Mouse (Mus musculus) midbrain, embryonic 11.5 days (tissue): ENCODE data around the gene Bcl2. TPM values are rescaled to one million over a fixed set of nuclear protein-coding genes. Genes with fewer than 3 reads are reported as not detected.

Experiments used
- ATAC-seq: fragments of 200-750 bp; cut with Nextera tagmentation; 2 replicates; pipeline ENCODE4 v1.8.0; 2017; ENCODE audit warnings: moderate TSS enrichment, moderate library complexity; ENCODE audit not compliant: low FRiP score
- DNase-seq: peaks from one replicate; pipeline ENCODE4 v3.0.0; 2015; ENCODE audit warnings: low spot score; ENCODE audit errors: missing footprints
- H3K27ac ChIP-seq: fragments of 300-500 bp; sonication (generic); 2 replicates; pipeline ENCODE4 v1.5.1; 2014; ENCODE audit warnings: low read depth, low read length
- H3K27me3 ChIP-seq: fragments of 300-500 bp; sonication (generic); 2 replicates; pipeline ENCODE4 v1.6.1; 2014; ENCODE audit warnings: mild to moderate bottlenecking, low read length, moderate library complexity, mixed read lengths; ENCODE audit not compliant: control insufficient read depth, insufficient read depth
- H3K36me3 ChIP-seq: fragments of 300-500 bp; sonication (generic); 2 replicates; pipeline ENCODE4 v1.6.1; 2014; ENCODE audit warnings: mild to moderate bottlenecking, low read length, moderate library complexity, mixed read lengths; ENCODE audit not compliant: control insufficient read depth, insufficient read depth
- H3K4me1 ChIP-seq: fragments of 300-500 bp; sonication (generic); 2 replicates; pipeline ENCODE4 v1.6.1; 2014; ENCODE audit warnings: low read length; ENCODE audit not compliant: control insufficient read depth, insufficient read depth
- H3K4me2 ChIP-seq: fragments of 300-500 bp; sonication (generic); 2 replicates; pipeline ENCODE4 v1.6.1; 2014; ENCODE audit warnings: mild to moderate bottlenecking, moderate library complexity
- H3K4me3 ChIP-seq: fragments of 300-500 bp; sonication (generic); 2 replicates; pipeline ENCODE4 v1.5.1; 2014; ENCODE audit warnings: low read depth, low read length
- H3K9ac ChIP-seq: fragments of 300-500 bp; sonication (generic); 2 replicates; pipeline ENCODE4 v1.6.1; 2014; ENCODE audit warnings: low read length
- H3K9me3 ChIP-seq: fragments of 300-500 bp; sonication (generic); 2 replicates; pipeline ENCODE4 v1.6.1; 2016; ENCODE audit warnings: low read length; ENCODE audit not compliant: control insufficient read depth
- WGBS: fragments of 180-500 bp; shearing (Covaris S2); extraction: QIAGEN DNeasy Blood & Tissue Kit; methylation state at CpG from one replicate; pipeline ENCODE4 v1.1.7; 2014; 5-methylcytosine and 5-hydroxymethylcytosine counted together
- polyA plus RNA-seq: library from polyadenylated mRNA; unstranded; fragments of >200 nt; fragmentation: Nextera tagmentation; extraction: Ambion mirVana; gene quantifications from 2 replicates; pipeline ENCODE4 v1.2.1, GENCODE M21; 2014

Bcl2 gene
- polyA plus RNA-seq, 1 experiment from 2014 or later = 6.2 TPM

GRCm38 (mm10) chr1:106517591-106518177, 196.4 kb downstream of the Bcl2 start:
- no peak overlapping the region for H3K27ac ChIP-seq
- 90% methylated on average over 6 of the region's 6 CpGs for WGBS
- H3K4me1 ChIP-seq = peaks cover 4% of the 10 kb centered on the region; the same call in 1 of the 2 replicates
- H3K9ac ChIP-seq = no peak overlapping the region
- DNase-seq (no peak), ATAC-seq (no peak)
- no peak overlapping the region for H3K4me3 ChIP-seq
- no peaks in the 10 kb centered on the region for H3K36me3 ChIP-seq
- H3K27me3 ChIP-seq = no peaks in the 10 kb centered on the region
- no peaks in the 10 kb centered on the region for H3K9me3 ChIP-seq
- no peak overlapping the region for H3K4me2 ChIP-seq

GRCm38 (mm10) chr1:106517099-106517498, 197.0 kb downstream of the Bcl2 start:
- no peak for ATAC-seq
- no peak for DNase-seq
- Histone ChIP-seq H3K36me3 (no peaks in the 10 kb centered on the region), H3K27me3 (no peaks in the 10 kb centered on the region), H3K9ac (no peak overlapping the region), H3K4me1 (peaks cover 4% of the 10 kb centered on the region; the same call in 1 of the 2 replicates), H3K27ac (no peak overlapping the region), H3K4me2 (no peak overlapping the region), H3K9me3 (no peaks in the 10 kb centered on the region), H3K4me3 (no peak overlapping the region)
- 91% methylated on average over 1 of the region's 1 CpGs for WGBS

DNA sequence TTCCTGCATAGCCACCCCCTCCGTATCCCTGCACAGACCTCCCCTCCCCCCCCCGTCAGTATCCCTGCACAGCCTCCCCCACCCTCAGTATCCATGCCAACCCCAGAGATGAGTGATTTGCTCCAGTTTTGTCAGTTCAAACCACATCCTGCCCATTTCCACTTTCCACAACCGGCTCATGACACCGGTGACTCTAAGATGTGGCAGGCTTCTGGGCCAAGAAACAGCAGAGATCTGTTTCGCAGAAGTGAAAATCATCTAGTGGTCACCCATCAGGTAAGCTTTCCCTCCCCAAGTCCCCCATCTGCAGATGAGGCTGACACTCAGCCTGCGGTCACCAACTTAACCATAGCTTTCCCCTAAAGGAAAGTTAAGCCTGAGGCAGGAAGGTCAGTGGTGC, 198.5 kb downstream of the Bcl2 start:
- Histone ChIP-seq H3K4me3 (no peak overlapping the region), H3K36me3 (no peaks in the 10 kb centered on the region), H3K4me2 (no peak overlapping the region), H3K9me3 (no peaks in the 10 kb centered on the region), H3K4me1 (peaks cover 4% of the 10 kb centered on the region; the same call in 1 of the 2 replicates), H3K27me3 (no peaks in the 10 kb centered on the region), H3K27ac (no peak overlapping the region), H3K9ac (no peak overlapping the region)
- DNase-seq = no peak
- ATAC-seq = no peak
- WGBS = 91% methylated on average over 6 of the region's 6 CpGs

DNA sequence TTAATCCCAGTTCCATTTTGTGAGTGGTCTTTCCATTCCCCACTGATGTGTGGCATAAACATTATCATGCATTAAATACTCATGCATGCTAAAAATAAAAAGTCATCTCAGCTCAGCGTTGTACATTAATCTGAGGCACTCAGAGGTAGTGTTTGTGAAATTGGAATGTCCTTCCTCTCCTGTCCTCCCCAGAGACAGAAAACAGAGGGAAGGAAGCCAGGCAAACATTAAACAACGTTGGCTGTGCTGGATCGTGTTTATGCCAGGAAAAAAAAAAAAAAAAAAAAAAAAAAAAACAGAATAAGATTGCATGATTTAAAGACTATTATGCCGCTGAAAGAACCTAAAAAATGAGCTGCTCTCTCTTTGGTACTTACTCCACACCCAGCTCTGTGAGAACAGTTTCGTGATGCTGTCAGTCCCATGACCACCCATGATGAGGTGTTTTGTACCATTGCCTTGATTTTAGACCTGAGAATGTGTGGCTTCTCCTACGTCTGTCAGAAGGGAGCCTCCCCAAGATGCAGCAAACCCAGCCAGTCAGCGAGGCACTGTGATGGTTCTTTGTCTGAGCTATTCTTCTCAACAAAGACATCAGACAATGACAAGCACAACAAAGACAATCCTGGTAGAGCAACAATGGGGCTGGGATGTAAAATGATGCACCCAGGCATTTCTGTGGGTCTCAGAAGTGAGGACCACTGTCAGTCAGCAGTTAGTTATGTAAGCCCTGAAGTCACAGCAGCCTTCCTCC, 200.0 kb downstream of the Bcl2 start:
- no peak overlapping the region for H3K4me2 ChIP-seq
- no peak overlapping the region for H3K9ac ChIP-seq
- no peak overlapping the region for H3K27ac ChIP-seq
- no peaks in the 10 kb centered on the region for H3K9me3 ChIP-seq
- H3K36me3 ChIP-seq = no peaks in the 10 kb centered on the region
- no peak for DNase-seq
- H3K27me3 ChIP-seq = no peaks in the 10 kb centered on the region
- peak; percentile 31; the same call in 1 of the 2 replicates for ATAC-seq
- 42% methylated on average over 7 of the region's 7 CpGs for WGBS
- H3K4me3 ChIP-seq = no peak overlapping the region
- H3K4me1 ChIP-seq = peaks cover 4% of the 10 kb centered on the region; the same call in 1 of the 2 replicates

GRCm38 (mm10) chr1:106513481-106513880, 200.6 kb downstream of the Bcl2 start:
- no peak overlapping the region for H3K9ac ChIP-seq
- H3K4me2 ChIP-seq = no peak overlapping the region
- ATAC-seq (no peak), DNase-seq (no peak)
- H3K27ac ChIP-seq = no peak overlapping the region
- H3K27me3 ChIP-seq = no peaks in the 10 kb centered on the region
- H3K4me3 ChIP-seq = no peak overlapping the region
- H3K9me3 ChIP-seq = no peaks in the 10 kb centered on the region
- H3K4me1 ChIP-seq = peaks cover 4% of the 10 kb centered on the region; the same call in 1 of the 2 replicates
- WGBS = 70% methylated on average over 4 of the region's 4 CpGs
- H3K36me3 ChIP-seq = no peaks in the 10 kb centered on the region

DNA sequence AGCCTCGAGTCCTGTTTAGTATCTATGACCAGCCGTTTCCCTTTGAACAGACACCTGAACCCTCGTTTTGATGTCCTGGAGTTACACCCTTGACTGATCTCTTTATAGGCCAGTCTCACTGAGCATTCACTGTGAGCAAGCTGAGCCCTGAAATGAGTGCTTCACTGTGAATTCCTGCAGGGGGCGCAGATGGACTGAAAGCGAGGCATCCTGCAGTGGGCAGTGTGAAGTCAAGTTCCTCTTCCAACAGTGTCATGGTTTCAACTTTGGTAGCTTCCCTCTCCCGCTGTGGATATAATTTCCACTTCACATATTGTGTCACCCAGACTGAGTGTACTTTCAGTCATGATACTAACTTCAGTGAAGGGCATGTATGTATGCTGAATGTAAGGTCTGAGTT, 202.5 kb downstream of the Bcl2 start:
- no peak overlapping the region for H3K27ac ChIP-seq
- no peaks in the 10 kb centered on the region for H3K27me3 ChIP-seq
- no peaks in the 10 kb centered on the region for H3K36me3 ChIP-seq
- no peak overlapping the region for H3K4me3 ChIP-seq
- DNase-seq (peak; percentile 90), ATAC-seq (peak; percentile 79)
- no peaks in the 10 kb centered on the region for H3K9me3 ChIP-seq
- peaks cover 4% of the 10 kb centered on the region; the same call in 1 of the 2 replicates for H3K4me1 ChIP-seq
- 24% methylated on average over 6 of the region's 6 CpGs for WGBS
- H3K9ac ChIP-seq = no peak overlapping the region
- H3K4me2 ChIP-seq = no peak overlapping the region

- H3K36me3 ChIP-seq = no peaks in the 10 kb centered on the region
- no peak overlapping the region for H3K4me2 ChIP-seq
- no peak for DNase-seq
- H3K4me3 ChIP-seq = no peak overlapping the region
- no peak overlapping the region for H3K9ac ChIP-seq
- no peak overlapping the region for H3K27ac ChIP-seq
- peak; percentile 29; the same call in 1 of the 2 replicates for ATAC-seq
- no peaks in the 10 kb centered on the region for H3K9me3 ChIP-seq
- H3K4me1 ChIP-seq = no peaks in the 10 kb centered on the region
- WGBS = 77% methylated on average over 1 of the region's 1 CpGs
- no peaks in the 10 kb centered on the region for H3K27me3 ChIP-seq
Observed at GRCm38 (mm10) chr1:106507556-106507955, 206.5 kb downstream of the Bcl2 start.

DNA sequence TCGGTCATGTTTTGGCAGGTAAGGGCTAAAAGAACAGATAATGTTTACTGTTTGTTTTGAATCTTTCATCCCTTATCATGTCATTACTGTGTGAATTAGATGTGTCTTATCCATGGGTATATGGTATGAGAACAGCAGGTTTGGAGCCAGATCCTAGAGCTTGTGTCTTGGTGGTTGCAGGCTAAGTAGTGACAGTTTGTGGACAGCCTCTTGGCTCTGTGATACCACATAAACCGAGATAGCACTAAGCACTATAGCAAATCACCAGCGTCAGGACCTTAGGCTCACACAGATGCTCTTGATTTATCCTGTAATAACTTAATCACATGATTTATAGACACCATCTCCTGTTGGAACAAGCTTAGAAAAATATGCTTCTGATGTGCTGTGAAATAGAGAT, 210.2 kb downstream of the Bcl2 start:
- no peak for DNase-seq
- Histone ChIP-seq H3K9ac (no peak overlapping the region), H3K9me3 (no peaks in the 10 kb centered on the region), H3K4me2 (no peak overlapping the region), H3K27me3 (no peaks in the 10 kb centered on the region), H3K36me3 (no peaks in the 10 kb centered on the region), H3K4me3 (no peak overlapping the region), H3K4me1 (no peaks in the 10 kb centered on the region), H3K27ac (no peak overlapping the region)
- ATAC-seq = no peak
- 90% methylated on average over 3 of the region's 3 CpGs for WGBS

- Histone ChIP-seq H3K27me3 (no peaks in the 10 kb centered on the region), H3K9ac (no peak overlapping the region), H3K36me3 (no peaks in the 10 kb centered on the region), H3K9me3 (no peaks in the 10 kb centered on the region), H3K27ac (no peak overlapping the region), H3K4me3 (no peak overlapping the region), H3K4me2 (no peak overlapping the region), H3K4me1 (no peaks in the 10 kb centered on the region)
- WGBS = 90% methylated on average over 4 of the region's 4 CpGs
- DNase-seq (no peak), ATAC-seq (no peak)
Observed at GRCm38 (mm10) chr1:106503407-106503806, 210.7 kb downstream of the Bcl2 start.
